Mouse (Mus musculus) heart, adult 2 months (tissue): Measurements from ENCODE around the gene Trappc12. TPM values are rescaled to one million over a fixed set of nuclear protein-coding genes. Genes with fewer than 3 reads are reported as not detected.

Experiments
- DNase-seq, 2 experiments: peaks; one replicate each; pipeline ENCODE4 v3.0.0; 2021
- H3K27ac ChIP-seq: fragments of 200-600 bp; 2 replicates; pipeline ENCODE4 v1.8.1; 2022
- H3K27me3 ChIP-seq: fragments of 200-500 bp; 2 replicates; pipeline ENCODE4 v1.6.1; 2012; ENCODE audit warnings: mild to moderate bottlenecking, low read length, inconsistent platforms, mixed read lengths; ENCODE audit not compliant: control insufficient read depth, insufficient read depth
- H3K36me3 ChIP-seq: fragments of 200-500 bp; 2 replicates; pipeline ENCODE4 v1.6.1; 2012; ENCODE audit warnings: low read length, inconsistent platforms; ENCODE audit not compliant: control insufficient read depth, insufficient read depth
- H3K4me1 ChIP-seq: fragments of 200-500 bp; 2 replicates; pipeline ENCODE4 v1.6.1; 2011; ENCODE audit warnings: low read length; ENCODE audit not compliant: control insufficient read depth, insufficient read depth
- H3K4me3 ChIP-seq: fragments of 200-600 bp; 2 replicates; pipeline ENCODE4 v1.8.1; 2022
- H3K79me2 ChIP-seq: fragments of 200-500 bp; replicated peaks from 2 replicates; pipeline ENCODE4 v1.6.1; 2012; ENCODE audit warnings: mild to moderate bottlenecking, inconsistent platforms, low read length, moderate library complexity, mixed read lengths; ENCODE audit not compliant: control insufficient read depth, insufficient read depth
- H3K9ac ChIP-seq: fragments of 200-500 bp; 2 replicates; pipeline ENCODE4 v1.6.1; 2012; ENCODE audit warnings: low read depth, mild to moderate bottlenecking, control low read depth, inconsistent platforms, low read length, mixed read lengths
- CTCF ChIP-seq: fragments of 200-600 bp; IDR thresholded peaks from 2 replicates; pipeline ENCODE4 v1.8.1; 2022; ENCODE audit warnings: antibody characterized with exemption, mild to moderate bottlenecking, moderate library complexity
- EP300 ChIP-seq: fragments of 200-500 bp; IDR thresholded peaks from 2 replicates; pipeline ENCODE4 v1.6.1; 2011; ENCODE audit warnings: low read depth, low read length, control low read depth; ENCODE audit not compliant: insufficient read depth
- POLR2A ChIP-seq: fragments of 200-500 bp; IDR thresholded peaks from 2 replicates; pipeline ENCODE4 v1.6.1; 2011; ENCODE audit warnings: mild to moderate bottlenecking, low read depth, low read length, control low read depth; ENCODE audit not compliant: insufficient read depth
- WGBS: fragments of 180-500 bp; shearing (Covaris S2); methylation state at CpG from one replicate; pipeline ENCODE4 v1.1.7; 2018; 5-methylcytosine and 5-hydroxymethylcytosine counted together
- intact Hi-C: fragments of 180-260 bp; cut with DNase I; formaldehyde crosslinking; loops from one replicate; pipeline ENCODE4 v1.15.1; 2025
- polyA plus RNA-seq: library from polyadenylated mRNA; depleted of rRNA; stranded (reverse); fragments of >200 nt; gene quantifications from 2 replicates; pipeline ENCODE4 v1.2.3, GENCODE M21; 2012
- total RNA-seq, 2 experiments: library from RNA; stranded (reverse); gene quantifications; 2 replicates each; pipeline ENCODE4 v1.2.3; 2021

Gene Trappc12
- total and polyA plus RNA-seq, 3 experiments, result 19.7 to 21.3 (median 20.9) TPM

- no peak overlapping the region for H3K9ac ChIP-seq
- H3K36me3 ChIP-seq, result no peaks in the 10 kb centered on the region
- H3K27ac ChIP-seq, result no peak overlapping the region
- intact Hi-C loops, result no loop called here
- no peak for TF ChIP-seq POLR2A
- TF ChIP-seq EP300, result no peak
- no peaks in the 10 kb centered on the region for H3K27me3 ChIP-seq
- WGBS, result 97% methylated on average over 7 of the region's 7 CpGs
- no peak overlapping the region for H3K4me3 ChIP-seq
- H3K79me2 ChIP-seq, result no peaks in the 10 kb centered on the region
- no peaks in the 10 kb centered on the region for H3K4me1 ChIP-seq
- DNase-seq, result no peak
Measured at GRCm38 (mm10) chr12:28690730-28691129, 59.5 kb downstream of the Trappc12 start.

DNA sequence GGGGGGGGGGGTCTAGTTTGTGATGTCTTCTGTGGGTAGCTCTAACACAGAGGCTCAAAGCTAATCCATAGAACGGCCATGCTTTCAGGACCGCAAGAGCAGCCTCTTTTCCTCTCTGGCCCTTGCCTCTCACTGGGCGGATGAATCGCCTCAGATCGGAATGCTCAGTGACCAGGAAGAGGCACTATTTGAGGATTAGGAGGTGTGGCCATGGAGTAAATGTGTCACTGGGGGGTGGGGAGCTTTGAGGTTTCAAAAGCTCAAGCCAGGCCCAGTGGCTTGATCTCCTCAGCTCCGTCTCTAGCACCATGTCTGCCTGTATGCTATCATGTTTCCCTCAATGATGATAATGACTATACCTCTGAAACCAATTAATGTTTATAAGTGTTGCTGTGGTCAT is 61.3 kb downstream of the Trappc12 start:
- Histone ChIP-seq H3K36me3 (no peaks in the 10 kb centered on the region), H3K79me2 (no peaks in the 10 kb centered on the region), H3K27me3 (no peaks in the 10 kb centered on the region), H3K4me1 (no peaks in the 10 kb centered on the region), H3K9ac (no peak overlapping the region), H3K27ac (no peak overlapping the region), H3K4me3 (no peak overlapping the region)
- 92% methylated on average over 6 of the region's 6 CpGs for WGBS
- no peak for TF ChIP-seq EP300
- TF ChIP-seq POLR2A, result no peak
- no peak for TF ChIP-seq CTCF
- no peak for DNase-seq
- intact Hi-C loops, result no loop called here

DNA sequence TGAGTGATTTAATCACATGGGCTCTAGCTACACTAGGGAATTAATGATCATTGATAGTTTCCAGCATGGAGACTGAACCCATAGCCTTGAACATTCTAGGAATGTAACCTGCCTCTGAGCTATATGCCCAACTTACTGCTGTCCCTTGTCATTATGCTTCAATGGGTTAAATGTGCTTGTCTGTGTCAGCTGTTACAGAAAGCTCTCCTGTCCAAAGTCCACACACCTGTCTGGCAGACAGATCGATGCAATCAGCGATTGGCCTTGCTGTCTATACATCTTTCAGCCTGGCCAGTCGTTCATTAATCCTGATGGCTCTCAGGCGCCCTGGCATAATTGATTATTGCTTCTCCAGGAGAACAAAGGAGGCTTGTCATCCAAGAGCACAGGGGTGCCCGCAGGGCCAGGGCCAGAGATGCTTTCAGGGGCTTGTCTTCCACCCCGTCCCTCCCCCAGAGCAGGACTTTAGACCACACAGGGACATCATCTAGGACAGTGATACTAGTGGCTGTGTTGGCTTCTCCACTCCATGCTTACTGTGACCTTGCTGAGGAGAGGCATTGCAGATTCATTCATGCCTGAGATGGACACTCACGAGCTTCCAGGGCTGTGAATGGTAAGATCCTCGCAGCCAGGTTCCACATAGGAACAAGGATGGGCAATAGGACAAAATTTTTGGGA is 63.9 kb downstream of the Trappc12 start:
- TF ChIP-seq POLR2A, result no peak
- TF ChIP-seq EP300, result no peak
- no peak for TF ChIP-seq CTCF
- intact Hi-C loops, result no loop called here
- Histone ChIP-seq H3K36me3 (no peaks in the 10 kb centered on the region), H3K4me3 (no peak overlapping the region), H3K4me1 (no peaks in the 10 kb centered on the region), H3K27ac (no peak overlapping the region), H3K27me3 (no peaks in the 10 kb centered on the region), H3K79me2 (no peaks in the 10 kb centered on the region), H3K9ac (no peak overlapping the region)
- DNase-seq, result no peak
- WGBS, result 82% methylated on average over 8 of the region's 8 CpGs

- TF ChIP-seq EP300, result no peak
- TF ChIP-seq POLR2A, result no peak
- TF ChIP-seq CTCF, result no peak
- intact Hi-C loops, result no loop called here
Measured at GRCm38 (mm10) chr12:28685771-28686170, 64.5 kb downstream of the Trappc12 start.

DNA sequence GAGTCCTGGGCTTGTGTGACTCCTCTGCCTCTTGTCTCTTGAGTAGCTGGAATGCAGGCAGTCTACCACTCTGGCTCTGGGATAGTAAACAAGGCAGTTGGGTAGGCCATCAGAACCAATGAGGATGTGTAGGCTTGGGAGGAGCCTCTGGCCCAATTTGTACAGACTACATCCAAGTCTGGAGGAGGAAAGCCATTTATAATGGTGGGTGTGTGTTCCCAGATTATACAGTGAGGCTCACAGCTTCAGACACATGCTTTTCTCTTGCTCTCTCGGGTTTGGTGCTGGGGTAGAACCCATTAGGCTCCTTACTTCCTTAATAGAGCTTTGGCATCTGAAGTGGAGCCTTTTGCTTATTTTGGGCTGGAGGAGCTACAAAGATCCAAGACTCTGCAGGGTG is 65.6 kb downstream of the Trappc12 start:
- no peak overlapping the region for H3K27ac ChIP-seq
- intact Hi-C loops, result no loop called here
- no peaks in the 10 kb centered on the region for H3K36me3 ChIP-seq
- H3K27me3 ChIP-seq, result no peaks in the 10 kb centered on the region
- no peak overlapping the region for H3K4me3 ChIP-seq
- WGBS, result 92% methylated on average over 1 of the region's 1 CpGs
- DNase-seq, result no peak
- H3K9ac ChIP-seq, result no peak overlapping the region
- no peaks in the 10 kb centered on the region for H3K4me1 ChIP-seq
- TF ChIP-seq CTCF, result no peak
- no peaks in the 10 kb centered on the region for H3K79me2 ChIP-seq

More at GRCm38 (mm10) chr12:28685771-28686170, 64.5 kb downstream of the Trappc12 start:
- H3K4me3 ChIP-seq, result no peak overlapping the region
- DNase-seq, result no peak
- no peaks in the 10 kb centered on the region for H3K4me1 ChIP-seq
- H3K79me2 ChIP-seq, result no peaks in the 10 kb centered on the region
- no peak overlapping the region for H3K27ac ChIP-seq
- 76% methylated on average over 3 of the region's 3 CpGs for WGBS
- H3K36me3 ChIP-seq, result no peaks in the 10 kb centered on the region
- no peak overlapping the region for H3K9ac ChIP-seq
- no peaks in the 10 kb centered on the region for H3K27me3 ChIP-seq

DNA sequence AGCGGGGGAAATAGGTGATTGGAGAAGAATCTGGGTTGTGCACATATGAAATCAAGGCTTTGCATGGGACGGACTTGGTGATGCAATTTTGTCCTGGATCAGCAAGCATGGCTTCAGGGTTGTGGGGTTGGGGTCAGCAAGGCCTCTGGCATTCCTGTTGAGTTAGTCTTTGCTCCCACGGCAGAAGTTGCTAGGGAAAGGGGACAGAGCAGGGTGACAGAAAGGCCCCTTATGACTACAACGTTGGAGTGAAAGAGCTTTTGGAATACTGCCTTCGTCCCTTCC is 74.4 kb downstream of the Trappc12 start:
- Histone ChIP-seq H3K27me3 (no peaks in the 10 kb centered on the region), H3K4me1 (peaks cover 5% of the 10 kb centered on the region), H3K4me3 (peak overlapping the region; percentile 64), H3K36me3 (no peaks in the 10 kb centered on the region), H3K79me2 (0 out of 2 replicates have a peak, but pooled peaks cover 2% of the 10 kb centered on the region), H3K9ac (peak overlapping the region; percentile 90), H3K27ac (peak overlapping the region; percentile 90)
- no peak for DNase-seq
- intact Hi-C loops, result no loop called here
- WGBS, result 65% methylated on average over 5 of the region's 5 CpGs
- no peak for TF ChIP-seq EP300
- no peak for TF ChIP-seq POLR2A
- TF ChIP-seq CTCF, result no peak
